Mouse (Mus musculus) forebrain, embryonic 14.5 days (tissue): ENCODE measurements around the gene Zfp456. TPM values are rescaled to one million over a fixed set of nuclear protein-coding genes. Genes with fewer than 3 reads are reported as not detected.
"Not testable (repeated sequence)": the region's sequence is repeated elsewhere in the genome, so short reads cannot be mapped to it uniquely, and the experiment has no call there.

Source experiments
- ATAC-seq: fragments of 200-750 bp; cut with Nextera tagmentation; 2 replicates; pipeline ENCODE4 v1.8.0; 2017; ENCODE audit warnings: mild to moderate bottlenecking, moderate library complexity
- DNase-seq: peaks from one replicate; pipeline ENCODE4 v3.0.0-alpha.2; 2015; ENCODE audit warnings: low spot score
- H3K27ac ChIP-seq: fragments of 300-500 bp; sonication (generic); 2 replicates; pipeline ENCODE4 v1.5.1; 2014; ENCODE audit warnings: low read depth, mild to moderate bottlenecking, control low read depth, low read length, moderate library complexity
- H3K27me3 ChIP-seq: fragments of 300-500 bp; sonication (generic); replicated peaks from 2 replicates; pipeline ENCODE4 v1.6.1; 2014; ENCODE audit warnings: low read length, control low read depth, mixed read lengths; ENCODE audit not compliant: control insufficient read depth, insufficient read depth
- H3K36me3 ChIP-seq: fragments of 300-500 bp; sonication (generic); 2 replicates; pipeline ENCODE4 v1.6.1; 2014; ENCODE audit warnings: low read length, control low read depth; ENCODE audit not compliant: control insufficient read depth, insufficient read depth
- H3K4me1 ChIP-seq: fragments of 300-500 bp; sonication (generic); 2 replicates; pipeline ENCODE4 v1.6.1; 2014; ENCODE audit warnings: antibody characterized with exemption, low read length, control low read depth; ENCODE audit not compliant: control insufficient read depth, insufficient read depth
- H3K4me2 ChIP-seq: fragments of 300-500 bp; sonication (generic); 2 replicates; pipeline ENCODE4 v1.6.1; 2014; ENCODE audit warnings: mild to moderate bottlenecking, control low read depth, low read length
- H3K4me3 ChIP-seq: fragments of 300-500 bp; sonication (generic); 2 replicates; pipeline ENCODE4 v1.5.1; 2014; ENCODE audit warnings: low read depth, low read length, control low read depth
- H3K9ac ChIP-seq: fragments of 300-500 bp; sonication (generic); 2 replicates; pipeline ENCODE4 v1.6.1; 2014; ENCODE audit warnings: mild to moderate bottlenecking, low read length, control low read depth, moderate library complexity
- H3K9me3 ChIP-seq: fragments of 300-500 bp; sonication (generic); replicated peaks from 2 replicates; pipeline ENCODE4 v1.6.1; 2016; ENCODE audit warnings: low read length, control low read depth, mixed read lengths; ENCODE audit not compliant: control insufficient read depth
- WGBS: fragments of 180-500 bp; shearing (Covaris S2); extraction: QIAGEN DNeasy Blood & Tissue Kit; methylation state at CpG from one replicate; pipeline ENCODE4 v1.1.7; 2014; 5-methylcytosine and 5-hydroxymethylcytosine counted together
- polyA plus RNA-seq: library from polyadenylated mRNA; unstranded; fragments of >200 nt; fragmentation: Nextera tagmentation; extraction: Ambion mirVana; gene quantifications from 2 replicates; pipeline ENCODE4 v1.2.1, GENCODE M21; 2014

Gene Zfp456
- polyA plus RNA-seq, 1 experiment from 2014 or later = 0.61 TPM

GRCm38 (mm10) chr13:67376255-67376654, 645 bp upstream of the Zfp456 start:
- not testable (repeated sequence) for H3K9ac ChIP-seq, H3K27me3 ChIP-seq, H3K36me3 ChIP-seq, H3K27ac ChIP-seq, H3K4me3 ChIP-seq, H3K9me3 ChIP-seq, ATAC-seq, H3K4me1 ChIP-seq, DNase-seq, H3K4me2 ChIP-seq
- WGBS = 60% methylated on average over 3 of the region's 3 CpGs

- no peak within 1 kb of the TSS for H3K27ac ChIP-seq
- DNase-seq (peak; percentile 95), ATAC-seq (peak; percentile 97)
- peak within 1 kb of the TSS; percentile 50 for H3K4me3 ChIP-seq
- H3K36me3 ChIP-seq = no peaks in the 10 kb centered on the region
- no peaks in the 10 kb centered on the region for H3K27me3 ChIP-seq
- peak within 1 kb of the TSS; percentile 76 for H3K4me2 ChIP-seq
- H3K9ac ChIP-seq = peak within 1 kb of the TSS; percentile 65
- H3K9me3 ChIP-seq = no peaks in the 10 kb centered on the region
- no peaks in the 10 kb centered on the region for H3K4me1 ChIP-seq
- WGBS = under 1% methylated on average over 15 of the region's 15 CpGs
Observed at GRCm38 (mm10) chr13:67360131-67360744, 15.4 kb downstream of the Zfp456 start, which contains the start of the genes Gm28044 and Zfp953. TSS of gene Gm28044 (minus strand) at chr13:67360536. TSS of gene Zfp953 (minus strand) at chr13:67360605.

- DNase-seq = no peak
- H3K4me1 ChIP-seq = no peaks in the 10 kb centered on the region
- H3K4me2 ChIP-seq = no peak overlapping the region
- no peaks in the 10 kb centered on the region for H3K36me3 ChIP-seq
- no peak overlapping the region for H3K9ac ChIP-seq
- no peak overlapping the region for H3K27ac ChIP-seq
- no peak overlapping the region for H3K4me3 ChIP-seq
- no peaks in the 10 kb centered on the region for H3K27me3 ChIP-seq
- H3K9me3 ChIP-seq = no peaks in the 10 kb centered on the region
- no peak for ATAC-seq
Observed at GRCm38 (mm10) chr13:67351854-67352253, 23.8 kb downstream of the Zfp456 start.

- Histone ChIP-seq H3K9me3 (no peaks in the 10 kb centered on the region), H3K36me3 (no peaks in the 10 kb centered on the region), H3K4me3 (no peak overlapping the region), H3K4me1 (no peaks in the 10 kb centered on the region), H3K9ac (no peak overlapping the region), H3K27me3 (no peaks in the 10 kb centered on the region), H3K27ac (no peak overlapping the region), H3K4me2 (no peak overlapping the region)
- 96% methylated on average over 2 of the region's 2 CpGs for WGBS
- no peak for DNase-seq
- no peak for ATAC-seq
Observed at GRCm38 (mm10) chr13:67343422-67343821, 32.2 kb downstream of the Zfp456 start.

- Histone ChIP-seq H3K4me3 (peak overlapping the region; percentile 42), H3K9me3 (no peaks in the 10 kb centered on the region), H3K27me3 (no peaks in the 10 kb centered on the region), H3K4me1 (peaks cover 4% of the 10 kb centered on the region; the same call in 1 of the 2 replicates), H3K27ac (no peak overlapping the region), H3K9ac (peak overlapping the region; percentile 70), H3K36me3 (no peaks in the 10 kb centered on the region), H3K4me2 (peak overlapping the region; percentile 64)
- 85% methylated on average over 1 of the region's 1 CpGs for WGBS
- peak; percentile 9 for DNase-seq
- peak; percentile 47; the same call in 1 of the 2 replicates for ATAC-seq
Observed at GRCm38 (mm10) chr13:67332877-67333276, 42.7 kb downstream of the Zfp456 start.

- peak; percentile 91 for DNase-seq
- Histone ChIP-seq H3K9ac (peak within 1 kb of the TSS; percentile 70), H3K4me1 (peaks cover 4% of the 10 kb centered on the region; the same call in 1 of the 2 replicates), H3K27ac (no peak within 1 kb of the TSS), H3K27me3 (no peaks in the 10 kb centered on the region), H3K36me3 (no peaks in the 10 kb centered on the region), H3K9me3 (no peaks in the 10 kb centered on the region), H3K4me2 (peak within 1 kb of the TSS; percentile 64), H3K4me3 (peak within 1 kb of the TSS; percentile 42)
- peak; percentile 92 for ATAC-seq
- WGBS = 18% methylated on average over 17 of the region's 17 CpGs
Observed at GRCm38 (mm10) chr13:67332019-67332724, 43.4 kb downstream of the Zfp456 start, which contains the start of gene Zfp595. TSS of gene Zfp595 (minus strand) at chr13:67332570.

Other genes with a start within 250 kb of the Zfp456 start
- 6.1 and 6.7 TPM in 2 replicates for gene Rsl1, start 202.6 kb downstream of the Zfp456 start, polyA plus RNA-seq
- gene Zfp455, start 181.3 kb downstream of the Zfp456 start, polyA plus RNA-seq = 1.1 and 2.7 TPM in 2 replicates
- gene Zfp458, start 97.3 kb downstream of the Zfp456 start, polyA plus RNA-seq = 4.4 and 6.5 TPM in 2 replicates
- gene Zfp457, start 69.3 kb downstream of the Zfp456 start, polyA plus RNA-seq = 0.34 and 1.1 TPM in 2 replicates
- gene Zfp595, start 43.2 kb downstream of the Zfp456 start, polyA plus RNA-seq = 2.0 and 2.1 TPM in 2 replicates
- gene Gm28044, start 15.3 kb downstream of the Zfp456 start, polyA plus RNA-seq = 0.67 TPM in 1 of 2 replicates, not detected in the other
- gene Zfp953, start 15.2 kb downstream of the Zfp456 start, polyA plus RNA-seq = 0.88 TPM in 2 replicates
- not detected in 2 replicates for gene Gm28041, start 77 bp downstream of the Zfp456 start, polyA plus RNA-seq
- 3.3 and 4.6 TPM in 2 replicates for gene Zfp429, start 24.0 kb upstream of the Zfp456 start, polyA plus RNA-seq
- 0.34 and 0.72 TPM in 2 replicates for gene Zfp459, start 45.6 kb upstream of the Zfp456 start, polyA plus RNA-seq
- gene Zfp874a, start 75.8 kb upstream of the Zfp456 start, polyA plus RNA-seq = 7.6 and 9.6 TPM in 2 replicates
- 3.4 and 3.8 TPM in 2 replicates for gene Zfp874b, start 108.4 kb upstream of the Zfp456 start, polyA plus RNA-seq
- gene Zfp58, start 124.7 kb upstream of the Zfp456 start, polyA plus RNA-seq = 12.2 and 14.8 TPM in 2 replicates
- 0.33 TPM in 1 of 2 replicates, not detected in the other for gene Gm26965, start 150.3 kb upstream of the Zfp456 start, polyA plus RNA-seq
- gene Zfp87, start 150.4 kb upstream of the Zfp456 start, polyA plus RNA-seq = 46.7 and 48.8 TPM in 2 replicates
- gene Zfp748, start 178.0 kb upstream of the Zfp456 start, polyA plus RNA-seq = 18.6 and 22.3 TPM in 2 replicates
- 7.1 and 7.3 TPM in 2 replicates for gene Zfp729b, start 233.9 kb upstream of the Zfp456 start, polyA plus RNA-seq